Mouse (Mus musculus) ovary, postnatal 10 days (tissue): ENCODE results near the gene Cdh13.
"Not testable (repeated sequence)": the region's sequence is repeated elsewhere in the genome, so short reads cannot be mapped to it uniquely, and the experiment has no call there.

ENCODE experiments used
- DNase-seq: peaks from one replicate; pipeline ENCODE4 v3.0.0; 2022; ENCODE audit warnings: low spot score

Gene Cdh13

GRCm38 (mm10) chr8:119356631-119357030 is 1073.1 kb downstream of the Cdh13 start:
- DNase-seq, result not testable (repeated sequence)

DNA sequence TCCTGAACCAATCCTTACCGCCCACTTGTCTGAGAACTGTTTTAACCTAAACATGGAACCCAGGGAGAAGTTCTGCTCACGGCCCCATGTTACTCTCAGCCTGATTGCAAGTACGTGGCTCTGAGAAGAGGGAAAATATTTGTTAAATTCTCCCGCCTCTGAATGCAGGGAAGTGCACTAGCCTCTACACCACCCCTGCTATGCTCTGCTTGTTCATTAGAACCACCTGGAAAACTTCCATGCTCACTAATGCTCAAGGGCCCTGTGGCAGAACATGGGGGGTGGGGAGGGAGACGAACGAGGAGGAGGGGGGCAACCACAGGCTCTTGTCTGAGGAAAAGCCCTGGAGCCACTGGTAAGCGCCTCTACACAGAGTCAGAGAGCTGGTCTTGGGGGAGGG is 1074.6 kb downstream of the Cdh13 start:
- no peak for DNase-seq

GRCm38 (mm10) chr8:119358836-119359235 is 1075.3 kb downstream of the Cdh13 start:
- DNase-seq, result peak; percentile 24

- DNase-seq, result no peak
These were observed 1077.3 kb downstream of the Cdh13 start for GRCm38 (mm10) chr8:119360686-119361295.
